ENCODE assay signal across 8 mouse cellular contexts in the genomic region with DNA sequence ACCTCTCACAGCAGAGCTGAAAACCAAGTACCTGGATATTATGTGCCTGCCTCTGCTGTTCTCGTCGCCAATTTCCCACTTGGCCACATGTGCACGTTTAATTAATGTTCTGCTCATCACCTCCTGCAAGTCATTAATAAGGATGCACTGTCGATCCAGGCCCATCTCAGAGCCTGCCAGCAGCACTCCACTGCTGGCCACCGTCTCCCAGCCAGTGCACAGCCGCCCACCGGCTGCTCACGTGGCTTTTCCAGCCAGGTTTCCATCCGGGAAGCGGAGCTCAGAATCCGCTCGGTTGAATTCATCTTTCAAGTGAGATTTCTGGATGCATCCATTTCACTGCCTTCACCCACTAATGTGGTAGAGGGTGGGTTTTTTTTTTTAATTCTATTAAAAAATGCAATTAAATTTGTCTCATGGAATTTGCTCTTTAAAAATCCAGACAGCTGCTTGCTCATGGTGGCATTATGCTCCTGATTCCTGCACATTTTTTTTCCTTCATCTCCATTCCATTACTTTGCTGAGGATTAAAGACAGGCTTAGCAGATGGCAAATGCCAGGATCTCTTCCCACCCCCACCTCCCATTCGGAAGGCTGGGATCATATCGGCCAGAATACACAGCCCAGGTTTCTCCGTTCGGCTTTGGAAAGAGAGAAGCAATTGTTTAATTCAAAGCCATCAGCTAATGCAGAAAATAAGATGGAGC.
DNase-seq lines count a peak whose midpoint lies in the region; ATAC-seq and TF ChIP-seq lines count a peak whose summit lies in the region.
"Had no signal": no experiment of that assay in that cellular context is flagged by ENCODE, and none has a peak within 500 bp of the region (broad histone marks: within the 10 kb centered on the region; RNA-seq: fewer than 3 reads in every experiment).

No protein-coding gene starts in this region.

- no peaks in the 10 kb centered on the region for H3K36me3 ChIP-seq in forebrain, embryonic 12.5 days (replicated peaks)
- H3K36me3 ChIP-seq in neural tube, embryonic 14.5 days (ENCODE audit: control insufficient read depth, insufficient read depth, low read length) = no peaks in the 10 kb centered on the region
- no peaks in the 10 kb centered on the region for H3K36me3 ChIP-seq in intestine, embryonic 15.5 days

- H3K9ac ChIP-seq in forebrain, embryonic 12.5 days = no peak overlapping the region
- H3K9ac ChIP-seq in neural tube, embryonic 14.5 days (replicated peaks; ENCODE audit: low read depth, low read length) = peak overlapping the region; percentile 39; the same call in 1 of the 2 replicates
- no peak overlapping the region for H3K9ac ChIP-seq in intestine, embryonic 15.5 days

- H3K27ac ChIP-seq in forebrain, embryonic 12.5 days = peak overlapping the region; percentile 61
- H3K27ac ChIP-seq in left cerebral cortex, adult 2 months = peak overlapping the region; percentile 73
- H3K27ac ChIP-seq in neural tube, embryonic 14.5 days (ENCODE audit: low read depth, low read length) = peak overlapping the region; percentile 79
- no peak overlapping the region for H3K27ac ChIP-seq in intestine, embryonic 15.5 days

- intact Hi-C loops in left cerebral cortex, adult 2 months (cut with DNase I) = no loop called here

- 35% methylated on average over 16 of the region's 16 CpGs for WGBS in forebrain, embryonic 12.5 days
- 27% methylated on average over 16 of the region's 16 CpGs for WGBS in neural tube, embryonic 14.5 days
- 61% methylated on average over 16 of the region's 16 CpGs for WGBS in intestine, embryonic 15.5 days

- H3K4me1 ChIP-seq in forebrain, embryonic 12.5 days = peaks cover 20% of the 10 kb centered on the region
- peaks cover 3% of the 10 kb centered on the region; the same call in 1 of the 2 replicates for H3K4me1 ChIP-seq in neural tube, embryonic 14.5 days (ENCODE audit: control insufficient read depth, insufficient read depth, low read length)
- H3K4me1 ChIP-seq in intestine, embryonic 15.5 days (replicated peaks) = no peaks in the 10 kb centered on the region

- H3K27me3 ChIP-seq in forebrain, embryonic 12.5 days = no peaks in the 10 kb centered on the region
- no peaks in the 10 kb centered on the region for H3K27me3 ChIP-seq in neural tube, embryonic 14.5 days (ENCODE audit: control insufficient read depth, insufficient read depth, low read length)
- H3K27me3 ChIP-seq in intestine, embryonic 15.5 days (replicated peaks) = no peaks in the 10 kb centered on the region

- ATAC-seq in forebrain, embryonic 12.5 days (ENCODE audit: low FRiP score) = peak; percentile 80
- ATAC-seq in neural tube, embryonic 14.5 days (ENCODE audit: low read depth) = peak; percentile 88
- no peak for ATAC-seq in intestine, embryonic 15.5 days
- no peak for ATAC-seq in erythroblast, adult 5-6 weeks (replicated peaks; ENCODE audit: low FRiP score, poor library complexity, severe bottlenecking)

- peak overlapping the region; percentile 25; the same call in 1 of the 2 replicates for H3K4me2 ChIP-seq in forebrain, embryonic 12.5 days
- peak overlapping the region; percentile 22; the same call in 1 of the 2 replicates for H3K4me2 ChIP-seq in neural tube, embryonic 14.5 days (ENCODE audit: low read depth, low read length)
- no peak overlapping the region for H3K4me2 ChIP-seq in intestine, embryonic 15.5 days (replicated peaks)

- DNase-seq in frontal cortex, postnatal 25 days (ENCODE audit: low spot score in 2 of 2) = peak; percentile 26 to 27
- peak; percentile 45 to 49 for DNase-seq in left cerebral cortex, adult 2 months (ENCODE audit: extremely low spot score in 1 of 2, low spot score in 2 of 2)
- DNase-seq in gastrocnemius, postnatal 4 days (ENCODE audit: low spot score in 2 of 2) = no peak
- DNase-seq: lung, postnatal 4 days had no signal

- H3K4me3 ChIP-seq in forebrain, embryonic 12.5 days (replicated peaks) = no peak overlapping the region
- H3K4me3 ChIP-seq in left cerebral cortex, adult 2 months = peak overlapping the region; percentile 14; the same call in 1 of the 2 replicates
- H3K4me3 ChIP-seq in neural tube, embryonic 14.5 days (ENCODE audit: low read depth, low read length) = no peak overlapping the region
- no peak overlapping the region for H3K4me3 ChIP-seq in intestine, embryonic 15.5 days (replicated peaks)

- no peak for TF ChIP-seq CTCF in left cerebral cortex, adult 2 months (IDR thresholded peaks at IDR 0.05)

- no peaks in the 10 kb centered on the region for H3K9me3 ChIP-seq in forebrain, embryonic 12.5 days
- no peaks in the 10 kb centered on the region for H3K9me3 ChIP-seq in neural tube, embryonic 14.5 days (ENCODE audit: control insufficient read depth, low read length)
- no peaks in the 10 kb centered on the region for H3K9me3 ChIP-seq in intestine, embryonic 15.5 days

Comparison
In these comparisons a context has a peak if more than half of its experiments do, and no peak if none do; other contexts are left out.
1. ATAC-seq: peak in forebrain, embryonic 12.5 days (single experiment) and neural tube, embryonic 14.5 days (single experiment); none in intestine, embryonic 15.5 days (single experiment) and erythroblast, adult 5-6 weeks (single experiment).
2. DNase-seq: peak in frontal cortex, postnatal 25 days (2 of 2) and left cerebral cortex, adult 2 months (2 of 2); none in gastrocnemius, postnatal 4 days (0 of 2).